Mouse (Mus musculus): Measurements from ENCODE around the gene Efhd2.

- TF ChIP-seq POLR2A (IDR thresholded peaks at IDR 0.05; ENCODE audit: borderline replicate concordance, control insufficient read depth, low read depth, low read length) (no peak), CTCF (IDR thresholded peaks at IDR 0.05; ENCODE audit: control insufficient read depth, insufficient read depth, low read length) (no peak)
These were observed 23.1 kb upstream of the Efhd2 start for GRCm38 (mm10) chr4:141897838-141898237.
